Mouse (Mus musculus) intestine, embryonic 16.5 days (tissue): ENCODE data around the gene Iqck. TPM values are rescaled to one million over a fixed set of nuclear protein-coding genes. Genes with fewer than 3 reads are reported as not detected.

Source experiments
- ATAC-seq: fragments of 200-750 bp; cut with Nextera tagmentation; 2 replicates; pipeline ENCODE4 v1.8.0; 2017; ENCODE audit warnings: moderate TSS enrichment, moderate library complexity
- H3K27ac ChIP-seq: fragments of 300-500 bp; sonication (generic); 2 replicates; pipeline ENCODE4 v1.5.1; 2014; ENCODE audit warnings: mild to moderate bottlenecking, low read length
- H3K27me3 ChIP-seq: fragments of 300-500 bp; sonication (generic); replicated peaks from 2 replicates; pipeline ENCODE4 v1.6.1; 2014; ENCODE audit warnings: low read length, control low read depth, mixed read lengths; ENCODE audit not compliant: control insufficient read depth, insufficient read depth
- H3K36me3 ChIP-seq: fragments of 300-500 bp; sonication (generic); 2 replicates; pipeline ENCODE4 v1.6.1; 2014; ENCODE audit warnings: low read length, control low read depth; ENCODE audit not compliant: control insufficient read depth, insufficient read depth
- H3K4me1 ChIP-seq: fragments of 300-500 bp; sonication (generic); 2 replicates; pipeline ENCODE4 v1.6.1; 2014; ENCODE audit warnings: low read length, control low read depth, mixed read lengths; ENCODE audit not compliant: control insufficient read depth, insufficient read depth
- H3K4me2 ChIP-seq: fragments of 300-500 bp; sonication (generic); 2 replicates; pipeline ENCODE4 v1.6.1; 2014; ENCODE audit warnings: low read depth, low read length, control low read depth
- H3K4me3 ChIP-seq: fragments of 300-500 bp; sonication (generic); 2 replicates; pipeline ENCODE4 v1.5.1; 2014; ENCODE audit warnings: mild to moderate bottlenecking, low read length
- H3K9ac ChIP-seq: fragments of 300-500 bp; sonication (generic); 2 replicates; pipeline ENCODE4 v1.6.1; 2014; ENCODE audit warnings: low read depth, low read length
- H3K9me3 ChIP-seq: fragments of 300-500 bp; sonication (generic); 2 replicates; pipeline ENCODE4 v1.6.1; 2016; ENCODE audit warnings: low read length, control low read depth; ENCODE audit not compliant: control insufficient read depth
- WGBS: fragments of 180-500 bp; shearing (Covaris S2); extraction: QIAGEN DNeasy Blood & Tissue Kit; methylation state at CpG from one replicate; pipeline ENCODE4 v1.1.7; 2014; 5-methylcytosine and 5-hydroxymethylcytosine counted together
- polyA plus RNA-seq: library from polyadenylated mRNA; unstranded; fragments of >200 nt; fragmentation: Nextera tagmentation; extraction: Ambion mirVana; gene quantifications from 2 replicates; pipeline ENCODE4 v1.2.1, GENCODE M21; 2015

Iqck gene
- polyA plus RNA-seq: 1.5 and 1.7 TPM in 2 replicates

GRCm38 (mm10) chr7:118855171-118855876, at the start of gene Iqck:
Iqck (plus strand) TSS chr7:118855752.
- H3K36me3 ChIP-seq: peaks cover 2% of the 10 kb centered on the region; the same call in 1 of the 2 replicates
- H3K4me3 ChIP-seq: peak within 1 kb of the TSS; percentile 87
- peak within 1 kb of the TSS; percentile 65 for H3K27ac ChIP-seq
- ATAC-seq: peak; percentile 98
- peak within 1 kb of the TSS; percentile 79 for H3K9ac ChIP-seq
- no peaks in the 10 kb centered on the region for H3K9me3 ChIP-seq
- H3K4me2 ChIP-seq: peak within 1 kb of the TSS; percentile 71
- under 1% methylated on average over 57 of the region's 57 CpGs for WGBS
- no peaks in the 10 kb centered on the region for H3K27me3 ChIP-seq
- H3K4me1 ChIP-seq: peaks cover 10% of the 10 kb centered on the region

GRCm38 (mm10) chr7:118806631-118807411, 48.7 kb upstream of the Iqck start:
- H3K9me3 ChIP-seq: no peaks in the 10 kb centered on the region
- H3K9ac ChIP-seq: no peak overlapping the region
- H3K36me3 ChIP-seq: peaks cover 3% of the 10 kb centered on the region; the same call in 1 of the 2 replicates
- H3K27ac ChIP-seq: peak overlapping the region; percentile 28
- ATAC-seq: no peak
- no peak overlapping the region for H3K4me2 ChIP-seq
- WGBS: 55% methylated on average over 16 of the region's 16 CpGs
- H3K4me3 ChIP-seq: no peak overlapping the region
- H3K27me3 ChIP-seq: no peaks in the 10 kb centered on the region
- H3K4me1 ChIP-seq: no peaks in the 10 kb centered on the region; the same call in 1 of the 2 replicates

- no peaks in the 10 kb centered on the region for H3K27me3 ChIP-seq
- no peak overlapping the region for H3K4me2 ChIP-seq
- H3K9me3 ChIP-seq: no peaks in the 10 kb centered on the region
- H3K9ac ChIP-seq: no peak overlapping the region
- H3K36me3 ChIP-seq: peaks cover 3% of the 10 kb centered on the region; the same call in 1 of the 2 replicates
- WGBS: 53% methylated on average over 8 of the region's 8 CpGs
- H3K4me1 ChIP-seq: no peaks in the 10 kb centered on the region; the same call in 1 of the 2 replicates
- peak overlapping the region; percentile 28 for H3K27ac ChIP-seq
- H3K4me3 ChIP-seq: no peak overlapping the region
- peak; percentile 40; the same call in 1 of the 2 replicates for ATAC-seq
Measured at GRCm38 (mm10) chr7:118807899-118808298, 47.7 kb upstream of the Iqck start.

GRCm38 (mm10) chr7:118811407-118812106, 44.0 kb upstream of the Iqck start:
- H3K4me2 ChIP-seq: no peak overlapping the region
- H3K36me3 ChIP-seq: peaks cover 7% of the 10 kb centered on the region; the same call in 1 of the 2 replicates
- no peak overlapping the region for H3K9ac ChIP-seq
- no peak overlapping the region for H3K4me3 ChIP-seq
- no peaks in the 10 kb centered on the region; the same call in 1 of the 2 replicates for H3K4me1 ChIP-seq
- H3K27me3 ChIP-seq: no peaks in the 10 kb centered on the region
- WGBS: 73% methylated on average over 12 of the region's 12 CpGs
- no peak for ATAC-seq
- no peak overlapping the region for H3K27ac ChIP-seq
- no peaks in the 10 kb centered on the region for H3K9me3 ChIP-seq

- no peak overlapping the region for H3K4me3 ChIP-seq
- ATAC-seq: no peak
- H3K9me3 ChIP-seq: no peaks in the 10 kb centered on the region
- WGBS: 92% methylated on average over 4 of the region's 4 CpGs
- H3K27me3 ChIP-seq: no peaks in the 10 kb centered on the region
- no peak overlapping the region for H3K9ac ChIP-seq
- no peaks in the 10 kb centered on the region for H3K4me1 ChIP-seq
- peaks cover 9% of the 10 kb centered on the region; the same call in 1 of the 2 replicates for H3K36me3 ChIP-seq
- no peak overlapping the region for H3K4me2 ChIP-seq
- H3K27ac ChIP-seq: no peak overlapping the region
Measured at GRCm38 (mm10) chr7:118813592-118813991, 42.0 kb upstream of the Iqck start.

- peak; percentile 48; the same call in 1 of the 2 replicates for ATAC-seq
- Histone ChIP-seq H3K9me3 (no peaks in the 10 kb centered on the region), H3K27ac (no peak overlapping the region), H3K4me3 (no peak overlapping the region), H3K9ac (no peak overlapping the region), H3K4me1 (no peaks in the 10 kb centered on the region), H3K4me2 (no peak overlapping the region), H3K36me3 (peaks cover 6% of the 10 kb centered on the region; the same call in 1 of the 2 replicates), H3K27me3 (no peaks in the 10 kb centered on the region)
- 97% methylated on average over 3 of the region's 3 CpGs for WGBS
Measured at GRCm38 (mm10) chr7:118816275-118816674, 39.3 kb upstream of the Iqck start.

GRCm38 (mm10) chr7:118817741-118818140, 37.8 kb upstream of the Iqck start:
- Histone ChIP-seq H3K4me1 (no peaks in the 10 kb centered on the region), H3K4me2 (no peak overlapping the region), H3K9ac (no peak overlapping the region), H3K27me3 (no peaks in the 10 kb centered on the region), H3K27ac (no peak overlapping the region), H3K4me3 (no peak overlapping the region), H3K9me3 (no peaks in the 10 kb centered on the region), H3K36me3 (peaks cover 6% of the 10 kb centered on the region; the same call in 1 of the 2 replicates)
- ATAC-seq: no peak
- 88% methylated on average over 7 of the region's 7 CpGs for WGBS

GRCm38 (mm10) chr7:118819666-118820065, 35.9 kb upstream of the Iqck start:
- 0 out of 2 replicates have a peak, but pooled peaks cover 2% of the 10 kb centered on the region for H3K36me3 ChIP-seq
- H3K4me3 ChIP-seq: no peak overlapping the region
- WGBS: 81% methylated on average over 1 of the region's 1 CpGs
- H3K9ac ChIP-seq: no peak overlapping the region
- H3K9me3 ChIP-seq: no peaks in the 10 kb centered on the region
- H3K4me1 ChIP-seq: no peaks in the 10 kb centered on the region
- H3K27me3 ChIP-seq: no peaks in the 10 kb centered on the region
- H3K27ac ChIP-seq: no peak overlapping the region
- no peak for ATAC-seq
- H3K4me2 ChIP-seq: no peak overlapping the region

GRCm38 (mm10) chr7:118821356-118821755, 34.2 kb upstream of the Iqck start:
- Histone ChIP-seq H3K9ac (no peak overlapping the region), H3K9me3 (no peaks in the 10 kb centered on the region), H3K4me3 (no peak overlapping the region), H3K27me3 (no peaks in the 10 kb centered on the region), H3K27ac (no peak overlapping the region), H3K4me1 (no peaks in the 10 kb centered on the region), H3K36me3 (0 out of 2 replicates have a peak, but pooled peaks cover 6% of the 10 kb centered on the region), H3K4me2 (no peak overlapping the region)
- no peak for ATAC-seq
- WGBS: 75% methylated on average over 7 of the region's 7 CpGs
